Mouse (Mus musculus): ENCODE measurements around the gene Prr14.

- TF ChIP-seq CTCF (IDR thresholded peaks at IDR 0.05; ENCODE audit: extremely low read depth, insufficient read length, insufficient replicate concordance, low read depth, low read length) (no peak), POLR2A (IDR thresholded peaks at IDR 0.05; ENCODE audit: low read depth, low read length) (no peak)
Observed at GRCm38 (mm10) chr7:127425291-127425690, 34.1 kb upstream of the Prr14 start.

Data from small intestine, adult 2 months (tissue).